Mouse (Mus musculus) lung, postnatal 14 days (tissue): ENCODE results near the gene Gapvd1.

ENCODE experiments used
- DNase-seq: peaks from one replicate; pipeline ENCODE4 v3.0.0; 2021

Gapvd1 gene

DNA sequence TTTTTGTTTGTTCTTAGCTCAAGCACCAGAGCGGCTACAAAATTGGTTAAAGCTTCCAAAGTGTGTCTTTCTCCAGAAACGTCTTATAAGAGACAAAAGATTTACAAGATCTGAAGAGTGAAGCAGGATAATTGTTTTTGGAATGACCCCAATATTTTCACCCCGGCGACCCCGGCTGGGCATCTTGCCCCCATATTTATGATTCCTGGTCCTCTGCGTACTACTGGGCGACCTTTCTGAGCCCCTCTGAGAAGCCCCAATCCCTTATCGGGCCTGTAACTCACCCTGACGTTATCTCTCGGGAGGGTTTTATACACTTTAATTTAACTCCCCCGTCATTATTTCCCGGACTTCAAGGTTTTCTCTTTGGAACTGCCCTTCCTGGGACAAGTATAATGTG, 123.0 kb downstream of the Gapvd1 start:
- DNase-seq = no peak

DNA sequence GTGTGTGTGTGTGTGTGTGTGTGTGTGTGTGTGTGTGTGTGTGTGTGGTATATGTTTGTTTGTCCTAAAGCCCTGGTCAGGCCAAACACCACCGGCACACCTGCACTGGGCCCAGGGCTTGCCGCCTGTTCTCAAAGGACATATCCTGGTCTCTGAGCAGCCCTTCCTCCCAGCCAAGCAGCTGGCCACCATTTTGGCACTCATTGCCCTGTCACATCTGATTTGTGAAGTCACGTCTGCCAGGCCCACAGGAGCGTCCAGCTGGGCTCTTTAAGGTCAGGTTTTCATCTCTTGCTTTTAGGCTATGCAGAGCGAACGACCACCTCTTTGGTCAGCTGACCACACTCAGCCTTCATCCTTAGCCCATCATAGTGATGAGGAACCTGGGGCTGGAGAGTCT, 124.6 kb downstream of the Gapvd1 start:
- DNase-seq = no peak

DNA sequence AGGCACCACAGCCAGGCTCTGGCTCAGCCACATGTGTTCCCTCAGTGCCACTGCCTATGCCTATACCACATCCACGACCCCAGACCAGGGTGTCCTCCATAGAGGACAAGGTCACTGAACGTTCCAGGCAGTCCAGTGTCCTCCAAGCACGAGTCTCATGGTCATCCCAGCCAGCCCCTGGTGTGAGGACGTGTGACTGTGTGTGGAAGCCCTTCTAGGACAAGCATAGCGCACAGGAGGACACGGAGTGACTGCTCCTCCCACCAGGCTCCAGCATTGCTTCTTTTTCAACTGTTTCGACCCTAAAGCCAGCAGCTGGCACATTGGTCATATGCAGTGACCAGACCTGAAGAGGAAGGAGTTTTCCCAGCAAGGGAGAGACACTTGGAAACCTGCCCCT, 125.3 kb downstream of the Gapvd1 start:
- no peak for DNase-seq

DNA sequence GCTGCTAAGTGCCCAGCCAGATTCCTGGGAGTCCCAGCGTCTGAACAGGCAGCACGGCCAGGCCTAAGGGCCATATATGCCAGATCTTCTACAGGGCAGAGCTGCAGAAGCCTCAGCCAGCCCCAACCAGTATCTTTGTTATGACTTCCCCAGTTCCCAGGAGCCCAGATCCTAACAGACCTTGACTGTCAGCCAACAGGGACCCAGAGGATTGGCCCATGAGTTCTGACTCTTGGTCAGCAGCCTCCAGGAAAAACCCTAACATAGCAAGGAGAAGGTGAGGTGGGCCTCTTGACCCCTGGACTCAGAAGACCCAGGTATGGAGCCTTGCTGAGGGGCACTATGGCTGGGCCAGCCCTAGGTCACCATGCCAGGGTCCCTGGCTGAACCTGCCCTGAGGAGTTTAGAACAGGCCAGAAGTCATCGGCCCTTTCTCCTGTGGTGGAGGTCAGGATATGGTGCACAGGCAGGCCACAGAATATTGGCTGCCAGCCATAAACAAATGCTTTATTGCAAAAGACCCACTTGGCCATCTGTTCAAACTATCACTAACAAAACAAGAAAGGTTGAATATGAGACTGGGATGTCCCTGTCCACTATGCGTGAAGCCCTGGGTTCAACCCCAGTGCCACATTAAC, 126.0 kb downstream of the Gapvd1 start:
- DNase-seq = no peak

- DNase-seq = no peak
Observed at GRCm38 (mm10) chr2:34627328-34628226, 127.5 kb downstream of the Gapvd1 start.
